10 mouse cellular contexts compared by ENCODE assay signal in genomic region chr3:96602704-96603084, GRCm38 (mm10). TPM values are rescaled to one million over a fixed set of nuclear protein-coding genes. Genes with fewer than 3 reads are reported as not detected.
DNase-seq lines count a peak whose midpoint lies in the region; ATAC-seq and TF ChIP-seq lines count a peak whose summit lies in the region.
"Had no signal": no experiment of that assay in that cellular context is flagged by ENCODE, and none has a peak within 500 bp of the region (broad histone marks: within the 10 kb centered on the region; RNA-seq: fewer than 3 reads in every experiment).

No protein-coding gene starts in this region.

- no peak for DNase-seq in kidney, adult 2 months
- DNase-seq in kidney, adult 8-10 months: no peak
- peak; percentile 16 for DNase-seq in midbrain, postnatal 0 days (ENCODE audit: low spot score)
- no peak for DNase-seq in cerebellum, postnatal 10 days
- no peak for DNase-seq in urinary bladder, postnatal 36 days (ENCODE audit: low spot score in 2 of 2)
- DNase-seq in kidney, adult 11 months: no peak
- DNase-seq: gastrocnemius, postnatal 36 days; lung, adult 18-20 months had no signal

- 0 out of 2 replicates have a peak, but pooled peaks cover 1% of the 10 kb centered on the region for H3K27me3 ChIP-seq in kidney, adult 2 months (replicated peaks; ENCODE audit: control insufficient read depth, insufficient read depth, low read length)
- H3K27me3 ChIP-seq in embryonic facial prominence, embryonic 13.5 days: peaks cover 8% of the 10 kb centered on the region
- peaks cover 18% of the 10 kb centered on the region for H3K27me3 ChIP-seq in intestine, embryonic 15.5 days (replicated peaks)
- H3K27me3 ChIP-seq in midbrain, postnatal 0 days (ENCODE audit: insufficient read depth, low read length): no peaks in the 10 kb centered on the region

- H3K4me2 ChIP-seq in embryonic facial prominence, embryonic 13.5 days: peak overlapping the region; percentile 81
- peak overlapping the region; percentile 80 for H3K4me2 ChIP-seq in intestine, embryonic 15.5 days (replicated peaks)
- peak overlapping the region; percentile 72 for H3K4me2 ChIP-seq in midbrain, postnatal 0 days (ENCODE audit: low read depth, low read length, poor library complexity, severe bottlenecking)

- no peaks in the 10 kb centered on the region for H3K4me1 ChIP-seq in kidney, adult 2 months (ENCODE audit: control insufficient read depth, insufficient read depth, low read length)
- peaks cover 48% of the 10 kb centered on the region for H3K4me1 ChIP-seq in embryonic facial prominence, embryonic 13.5 days
- H3K4me1 ChIP-seq in intestine, embryonic 15.5 days (replicated peaks): peaks cover 25% of the 10 kb centered on the region
- H3K4me1 ChIP-seq in midbrain, postnatal 0 days (ENCODE audit: insufficient read depth, low read length): peaks cover 12% of the 10 kb centered on the region; the same call in 1 of the 2 replicates

- peak overlapping the region; percentile 88 for H3K9ac ChIP-seq in embryonic facial prominence, embryonic 13.5 days
- H3K9ac ChIP-seq in intestine, embryonic 15.5 days: peak overlapping the region; percentile 77
- peak overlapping the region; percentile 29 for H3K9ac ChIP-seq in midbrain, postnatal 0 days (replicated peaks; ENCODE audit: low read length, poor library complexity, severe bottlenecking)

- H3K36me3 ChIP-seq in kidney, adult 2 months (ENCODE audit: control insufficient read depth, insufficient read depth, low read length): no peaks in the 10 kb centered on the region
- H3K36me3 ChIP-seq in embryonic facial prominence, embryonic 13.5 days: 0 out of 2 replicates have a peak, but pooled peaks cover 8% of the 10 kb centered on the region
- H3K36me3 ChIP-seq in intestine, embryonic 15.5 days: no peaks in the 10 kb centered on the region
- H3K36me3 ChIP-seq in midbrain, postnatal 0 days (ENCODE audit: insufficient read depth, low read length): no peaks in the 10 kb centered on the region

- no peak for TF ChIP-seq CTCF in kidney, adult 2 months (conservative IDR thresholded peaks at IDR 0.05; ENCODE audit: insufficient read depth, insufficient read length, low read depth, low read length)
- TF ChIP-seq CTCF in midbrain, postnatal 0 days (IDR thresholded peaks at IDR 0.05): no peak

- H3K4me3 ChIP-seq in kidney, adult 2 months (ENCODE audit: insufficient read depth, low read depth, low read length): no peak overlapping the region
- peak overlapping the region; percentile 70 for H3K4me3 ChIP-seq in embryonic facial prominence, embryonic 13.5 days
- peak overlapping the region; percentile 71 for H3K4me3 ChIP-seq in intestine, embryonic 15.5 days (replicated peaks)
- peak overlapping the region; percentile 83 for H3K4me3 ChIP-seq in midbrain, postnatal 0 days (ENCODE audit: low read depth, low read length)

- no peak for TF ChIP-seq POLR2A in kidney, adult 2 months (IDR thresholded peaks at IDR 0.05; ENCODE audit: low read depth, low read length)

- no peaks in the 10 kb centered on the region for H3K9me3 ChIP-seq in embryonic facial prominence, embryonic 13.5 days
- no peaks in the 10 kb centered on the region for H3K9me3 ChIP-seq in intestine, embryonic 15.5 days
- no peaks in the 10 kb centered on the region for H3K9me3 ChIP-seq in midbrain, postnatal 0 days (ENCODE audit: low read length)

- no peak for ATAC-seq in embryonic facial prominence, embryonic 13.5 days (ENCODE audit: insufficient number of reproducible peaks, insufficient read depth, low FRiP score, low TSS enrichment, low read depth)
- no peak for ATAC-seq in intestine, embryonic 15.5 days
- ATAC-seq in midbrain, postnatal 0 days (ENCODE audit: low FRiP score): no peak

- WGBS in kidney, adult 2 months: 17% methylated on average over 5 of the region's 5 CpGs
- 42% methylated on average over 5 of the region's 5 CpGs for WGBS in embryonic facial prominence, embryonic 13.5 days
- 22% methylated on average over 5 of the region's 5 CpGs for WGBS in intestine, embryonic 15.5 days
- WGBS in midbrain, postnatal 0 days: 19% methylated on average over 5 of the region's 5 CpGs

- peak overlapping the region; percentile 49; the same call in 1 of the 2 replicates for H3K27ac ChIP-seq in kidney, adult 2 months (ENCODE audit: insufficient read depth, low read depth, low read length)
- peak overlapping the region; percentile 96 for H3K27ac ChIP-seq in embryonic facial prominence, embryonic 13.5 days
- H3K27ac ChIP-seq in intestine, embryonic 15.5 days: peak overlapping the region; percentile 98
- H3K27ac ChIP-seq in midbrain, postnatal 0 days (ENCODE audit: low read depth, low read length): peak overlapping the region; percentile 38; the same call in 1 of the 2 replicates

RNA-seq across cellular contexts. Expression of gene Lix1l, which starts 1.7 kb away (rescaled TPM):
- polyA plus RNA-seq in kidney, adult 2 months (2012; rRNA removed): 7.7 and 9.6 TPM in 2 replicates
- polyA plus RNA-seq in embryonic facial prominence, embryonic 13.5 days (2015; fragmentation: Nextera tagmentation; extraction: Ambion mirVana): 8.8 and 9.3 TPM in 2 replicates
- 4.8 and 5.7 TPM in 2 replicates for polyA plus RNA-seq in intestine, embryonic 15.5 days (2015; fragmentation: Nextera tagmentation; extraction: Ambion mirVana)
- total RNA-seq in midbrain, postnatal 0 days (2014; rRNA removed): 38.0 and 52.9 TPM in 2 replicates
- 3.2 TPM in 2 replicates for polyA plus RNA-seq in midbrain, postnatal 0 days (2015; fragmentation: Nextera tagmentation; extraction: Ambion mirVana)

RNA-seq across cellular contexts. Expression of gene Ankrd34a, which starts 6.3 kb away (rescaled TPM):
- 0.23 and 0.38 TPM in 2 replicates for polyA plus RNA-seq in kidney, adult 2 months (2012; rRNA removed)
- polyA plus RNA-seq in embryonic facial prominence, embryonic 13.5 days (2015; fragmentation: Nextera tagmentation; extraction: Ambion mirVana): 3.1 and 3.2 TPM in 2 replicates
- polyA plus RNA-seq in intestine, embryonic 15.5 days (2015; fragmentation: Nextera tagmentation; extraction: Ambion mirVana): 1.9 and 2.3 TPM in 2 replicates
- total RNA-seq in midbrain, postnatal 0 days (2014; rRNA removed): 21.5 and 32.7 TPM in 2 replicates
- polyA plus RNA-seq in midbrain, postnatal 0 days (2015; fragmentation: Nextera tagmentation; extraction: Ambion mirVana): 16.3 and 21.0 TPM in 2 replicates

RNA-seq across cellular contexts. Expression of gene Polr3gl, which starts 8.7 kb away (rescaled TPM):
- polyA plus RNA-seq in kidney, adult 2 months (2012; rRNA removed): 14.5 and 15.3 TPM in 2 replicates
- polyA plus RNA-seq in embryonic facial prominence, embryonic 13.5 days (2015; fragmentation: Nextera tagmentation; extraction: Ambion mirVana): 53.7 and 56.7 TPM in 2 replicates
- 26.5 and 31.3 TPM in 2 replicates for polyA plus RNA-seq in intestine, embryonic 15.5 days (2015; fragmentation: Nextera tagmentation; extraction: Ambion mirVana)
- 13.2 and 16.2 TPM in 2 replicates for total RNA-seq in midbrain, postnatal 0 days (2014; rRNA removed)
- 29.4 and 32.0 TPM in 2 replicates for polyA plus RNA-seq in midbrain, postnatal 0 days (2015; fragmentation: Nextera tagmentation; extraction: Ambion mirVana)

RNA-seq across cellular contexts. Expression of gene Gm16253, which starts 25.9 kb away (rescaled TPM):
- 0.20 TPM in 1 of 2 replicates, not detected in the other for polyA plus RNA-seq in kidney, adult 2 months (2012; rRNA removed)
- polyA plus RNA-seq in embryonic facial prominence, embryonic 13.5 days (2015; fragmentation: Nextera tagmentation; extraction: Ambion mirVana): 1.3 and 1.5 TPM in 2 replicates
- 0.67 and 1.5 TPM in 2 replicates for polyA plus RNA-seq in intestine, embryonic 15.5 days (2015; fragmentation: Nextera tagmentation; extraction: Ambion mirVana)
- total RNA-seq in midbrain, postnatal 0 days (2014; rRNA removed): not detected in 2 replicates
- polyA plus RNA-seq in midbrain, postnatal 0 days (2015; fragmentation: Nextera tagmentation; extraction: Ambion mirVana): 0.52 TPM in 1 of 2 replicates, not detected in the other

RNA-seq across cellular contexts. Expression of gene Rbm8a, which starts 27.0 kb away (rescaled TPM):
- polyA plus RNA-seq in kidney, adult 2 months (2012; rRNA removed): 7.8 and 16.1 TPM in 2 replicates
- 148 and 157 TPM in 2 replicates for polyA plus RNA-seq in embryonic facial prominence, embryonic 13.5 days (2015; fragmentation: Nextera tagmentation; extraction: Ambion mirVana)
- 113 and 118 TPM in 2 replicates for polyA plus RNA-seq in intestine, embryonic 15.5 days (2015; fragmentation: Nextera tagmentation; extraction: Ambion mirVana)
- 23.8 and 25.0 TPM in 2 replicates for total RNA-seq in midbrain, postnatal 0 days (2014; rRNA removed)
- 115 and 118 TPM in 2 replicates for polyA plus RNA-seq in midbrain, postnatal 0 days (2015; fragmentation: Nextera tagmentation; extraction: Ambion mirVana)

Comparison
In these comparisons a context has a peak if more than half of its experiments do, and no peak if none do; other contexts are left out.
1. H3K27ac ChIP-seq: peak in every context shown above with its lines; median percentile 98 in intestine, embryonic 15.5 days; 96 in embryonic facial prominence, embryonic 13.5 days; 49 in kidney, adult 2 months; 38 in midbrain, postnatal 0 days.
2. H3K9ac ChIP-seq: peak in every context shown above with its lines; median percentile 88 in embryonic facial prominence, embryonic 13.5 days; 77 in intestine, embryonic 15.5 days; 29 in midbrain, postnatal 0 days.